Mouse (Mus musculus) urinary bladder, adult 2 months (tissue): ENCODE results near the gene Gnb1. TPM values are rescaled to one million over a fixed set of nuclear protein-coding genes. Genes with fewer than 3 reads are reported as not detected.

Experiments used
- DNase-seq: peaks from one replicate; pipeline ENCODE4 v3.0.0; 2022; ENCODE audit warnings: low spot score
- polyA plus RNA-seq: library from polyadenylated mRNA; depleted of rRNA; stranded (reverse); fragments of >200 nt; gene quantifications from 2 replicates; pipeline ENCODE4 v1.2.3, GENCODE M21; 2012

Gnb1 gene
- polyA plus RNA-seq, 1 experiment, result 328 TPM

- no peak for DNase-seq
These were observed 86.6 kb downstream of the Gnb1 start for GRCm38 (mm10) chr4:155577741-155578140.

GRCm38 (mm10) chr4:155578336-155579125 lies 87.4 kb downstream of the Gnb1 start:
- no peak for DNase-seq

- DNase-seq, result no peak
These were observed 89.3 kb downstream of the Gnb1 start for GRCm38 (mm10) chr4:155580420-155580819.

- DNase-seq, result peak; percentile 46
These were observed 91.2 kb downstream of the Gnb1 start for GRCm38 (mm10) chr4:155582279-155582905.

GRCm38 (mm10) chr4:155589356-155589755 lies 98.2 kb downstream of the Gnb1 start:
- no peak for DNase-seq

- DNase-seq, result no peak
These were observed 100.0 kb downstream of the Gnb1 start for GRCm38 (mm10) chr4:155591012-155591719.

GRCm38 (mm10) chr4:155593780-155594179 lies 102.6 kb downstream of the Gnb1 start:
- DNase-seq, result no peak

- no peak for DNase-seq
These were observed 104.6 kb downstream of the Gnb1 start for GRCm38 (mm10) chr4:155595777-155596176.

- no peak for DNase-seq
These were observed 105.4 kb downstream of the Gnb1 start for GRCm38 (mm10) chr4:155596606-155597005.

GRCm38 (mm10) chr4:155598536-155598935 lies 107.4 kb downstream of the Gnb1 start:
- no peak for DNase-seq

GRCm38 (mm10) chr4:155599901-155600825 lies 109.0 kb downstream of the Gnb1 start:
- DNase-seq, result no peak

- DNase-seq, result peak; percentile 99
These were observed 110.2 kb downstream of the Gnb1 start, which contains the start of gene Slc35e2 for GRCm38 (mm10) chr4:155601091-155601996. TSS of gene Slc35e2 (plus strand) at chr4:155601416.

- no peak for DNase-seq
These were observed 110.9 kb downstream of the Gnb1 start for GRCm38 (mm10) chr4:155601997-155602456.

GRCm38 (mm10) chr4:155602753-155603152 lies 111.6 kb downstream of the Gnb1 start:
- DNase-seq, result no peak

GRCm38 (mm10) chr4:155603801-155604200 lies 112.6 kb downstream of the Gnb1 start:
- DNase-seq, result no peak

- no peak for DNase-seq
These were observed 114.0 kb downstream of the Gnb1 start for GRCm38 (mm10) chr4:155605132-155605531.

- DNase-seq, result no peak
These were observed 115.7 kb downstream of the Gnb1 start for GRCm38 (mm10) chr4:155606825-155607224.
